Mouse (Mus musculus): ENCODE measurements around the gene Tcp11l1.

- TF ChIP-seq CTCF (IDR thresholded peaks at IDR 0.05; ENCODE audit: low read depth) (no peak), EP300 (IDR thresholded peaks at IDR 0.05; ENCODE audit: low read depth) (no peak)
Observed at GRCm38 (mm10) chr2:104722021-104722420, 10.1 kb upstream of the Tcp11l1 start.

All from liver, embryonic 14.5 days (tissue).